Mouse (Mus musculus) brown adipose tissue, adult 24 weeks (tissue): ENCODE measurements around the gene Msi2. TPM values are rescaled to one million over a fixed set of nuclear protein-coding genes. Genes with fewer than 3 reads are reported as not detected.
A peak's percentile ranks its signal among the peaks of the same experiment; 100 is the strongest.

Source experiments
- H3K27ac ChIP-seq: fragments of 200-500 bp; replicated peaks from 2 replicates; pipeline ENCODE4 v1.5.1; 2012; ENCODE audit warnings: low read depth, mild to moderate bottlenecking, low read length
- H3K4me1 ChIP-seq: fragments of 200-500 bp; 2 replicates; pipeline ENCODE4 v1.6.1; 2012; ENCODE audit warnings: low read length, mixed read lengths; ENCODE audit not compliant: control insufficient read depth, insufficient read depth, insufficient read length
- H3K4me3 ChIP-seq: fragments of 200-500 bp; 2 replicates; pipeline ENCODE4 v1.5.1; 2012; ENCODE audit warnings: low read depth, mild to moderate bottlenecking, low read length, moderate library complexity; ENCODE audit not compliant: insufficient read depth
- polyA plus RNA-seq: library from polyadenylated mRNA; stranded (reverse); fragments of >200 nt; gene quantifications from 2 replicates; pipeline ENCODE4 v1.2.4, GENCODE M21; 2012; ENCODE audit not compliant: missing spikeins, insufficient read depth, insufficient read length

The Msi2 gene
- polyA plus RNA-seq, 1 experiment, result 57.2 TPM

GRCm38 (mm10) chr11:88624627-88625026 is 93.7 kb downstream of the Msi2 start:
- no peak overlapping the region for H3K27ac ChIP-seq
- peaks cover 18% of the 10 kb centered on the region for H3K4me1 ChIP-seq

GRCm38 (mm10) chr11:88623671-88624070 is 94.6 kb downstream of the Msi2 start:
- Histone ChIP-seq H3K27ac (no peak overlapping the region), H3K4me3 (no peak overlapping the region), H3K4me1 (peaks cover 24% of the 10 kb centered on the region)

More at GRCm38 (mm10) chr11:88624627-88625026, 93.7 kb downstream of the Msi2 start:
- no peak overlapping the region for H3K4me3 ChIP-seq

GRCm38 (mm10) chr11:88622496-88622895 is 95.8 kb downstream of the Msi2 start:
- Histone ChIP-seq H3K4me3 (no peak overlapping the region), H3K4me1 (peaks cover 27% of the 10 kb centered on the region), H3K27ac (no peak overlapping the region)

- Histone ChIP-seq H3K4me3 (no peak overlapping the region), H3K4me1 (peaks cover 23% of the 10 kb centered on the region), H3K27ac (no peak overlapping the region)
Measured at GRCm38 (mm10) chr11:88621789-88622188, 96.5 kb downstream of the Msi2 start.

GRCm38 (mm10) chr11:88620158-88620973 is 97.9 kb downstream of the Msi2 start:
- Histone ChIP-seq H3K4me1 (peaks cover 23% of the 10 kb centered on the region), H3K27ac (peak overlapping the region; percentile 34), H3K4me3 (no peak overlapping the region)

- Histone ChIP-seq H3K4me3 (no peak overlapping the region), H3K27ac (peak overlapping the region; percentile 34; the same call in 1 of the 2 replicates), H3K4me1 (peaks cover 23% of the 10 kb centered on the region)
Measured at GRCm38 (mm10) chr11:88619468-88620157, 98.7 kb downstream of the Msi2 start.

GRCm38 (mm10) chr11:88618732-88619309 is 99.5 kb downstream of the Msi2 start:
- Histone ChIP-seq H3K27ac (no peak overlapping the region), H3K4me1 (peaks cover 23% of the 10 kb centered on the region), H3K4me3 (no peak overlapping the region)

GRCm38 (mm10) chr11:88618005-88618501 is 100.3 kb downstream of the Msi2 start:
- H3K4me3 ChIP-seq, result no peak overlapping the region
- H3K27ac ChIP-seq, result no peak overlapping the region
- H3K4me1 ChIP-seq, result peaks cover 23% of the 10 kb centered on the region

- H3K4me3 ChIP-seq, result no peak overlapping the region
- H3K27ac ChIP-seq, result no peak overlapping the region
- H3K4me1 ChIP-seq, result peaks cover 29% of the 10 kb centered on the region
Measured at GRCm38 (mm10) chr11:88617380-88617779, 100.9 kb downstream of the Msi2 start.

- no peak overlapping the region for H3K4me3 ChIP-seq
- peak overlapping the region; percentile 53; the same call in 1 of the 2 replicates for H3K27ac ChIP-seq
- peaks cover 16% of the 10 kb centered on the region for H3K4me1 ChIP-seq
Measured at GRCm38 (mm10) chr11:88614527-88615305, 103.6 kb downstream of the Msi2 start.

- Histone ChIP-seq H3K4me3 (no peak overlapping the region), H3K27ac (peak overlapping the region; percentile 53), H3K4me1 (peaks cover 13% of the 10 kb centered on the region)
Measured at GRCm38 (mm10) chr11:88613771-88614526, 104.4 kb downstream of the Msi2 start.

GRCm38 (mm10) chr11:88613008-88613407 is 105.3 kb downstream of the Msi2 start:
- no peak overlapping the region for H3K4me3 ChIP-seq
- no peak overlapping the region for H3K27ac ChIP-seq
- H3K4me1 ChIP-seq, result peaks cover 9% of the 10 kb centered on the region

- Histone ChIP-seq H3K4me3 (no peak overlapping the region), H3K27ac (no peak overlapping the region)
Measured at GRCm38 (mm10) chr11:88612141-88612540, 106.2 kb downstream of the Msi2 start.

GRCm38 (mm10) chr11:88610809-88611208 is 107.5 kb downstream of the Msi2 start:
- Histone ChIP-seq H3K27ac (no peak overlapping the region), H3K4me3 (no peak overlapping the region), H3K4me1 (peaks cover 11% of the 10 kb centered on the region)

More at GRCm38 (mm10) chr11:88612141-88612540, 106.2 kb downstream of the Msi2 start:
- H3K4me1 ChIP-seq, result peaks cover 9% of the 10 kb centered on the region
